In the genomic region with DNA sequence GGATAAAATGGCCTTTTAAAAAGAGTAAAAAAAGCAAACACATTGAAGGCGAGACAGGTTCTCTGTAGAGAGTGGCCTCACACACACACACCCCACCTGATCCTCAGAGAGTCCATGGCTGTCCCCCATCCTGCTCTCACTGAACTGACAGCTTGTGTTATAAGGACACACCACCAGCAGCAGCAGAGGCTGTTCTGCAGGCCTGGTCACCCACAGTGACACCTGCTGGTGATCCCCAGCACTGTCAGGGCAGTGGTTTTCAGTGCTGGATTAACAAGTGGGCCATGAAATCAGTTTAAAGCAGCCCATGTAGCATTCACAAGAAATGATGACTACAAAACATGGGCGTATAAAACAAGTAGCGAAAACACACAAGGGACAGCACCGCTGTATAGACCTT, we compare ENCODE assay signal across 8 mouse cellular contexts. TPM values are rescaled to one million over a fixed set of nuclear protein-coding genes. Genes with fewer than 3 reads are reported as not detected.
A peak's percentile ranks its signal among the peaks of the same experiment; 100 is the strongest.
DNase-seq lines count a peak whose midpoint lies in the region; ATAC-seq lines count a peak whose summit lies in the region.

No protein-coding gene starts in this region.

- H3K4me1 ChIP-seq in liver, embryonic 12.5 days: no peaks in the 10 kb centered on the region
- H3K4me1 ChIP-seq in midbrain, embryonic 12.5 days: no peaks in the 10 kb centered on the region

- no peak overlapping the region for H3K4me2 ChIP-seq in liver, embryonic 12.5 days
- no peak overlapping the region for H3K4me2 ChIP-seq in midbrain, embryonic 12.5 days (replicated peaks)

- H3K27ac ChIP-seq in liver, embryonic 12.5 days: no peak overlapping the region
- no peak overlapping the region for H3K27ac ChIP-seq in midbrain, embryonic 12.5 days (replicated peaks)

- no peaks in the 10 kb centered on the region for H3K27me3 ChIP-seq in liver, embryonic 12.5 days (replicated peaks)
- H3K27me3 ChIP-seq in midbrain, embryonic 12.5 days: no peaks in the 10 kb centered on the region

- peak; percentile 55 for DNase-seq in liver
- DNase-seq in cerebellum, postnatal 14 days: peak; percentile 87
- peak; percentile 74 for DNase-seq in gastrocnemius, adult 18-20 months (ENCODE audit: low spot score)
- peak; percentile 57 for DNase-seq in induced T-regulatory cell, adult 2 months (ENCODE audit: low read depth)
- peak; percentile 63 to 65 for DNase-seq in left cerebral cortex, postnatal 14 days (ENCODE audit: low spot score in 2 of 2)
- DNase-seq in right cerebral cortex, postnatal 4 days: peak; percentile 58

- 57% methylated on average over 4 of the region's 4 CpGs for WGBS in liver, embryonic 12.5 days (ENCODE audit: insufficient replicate concordance)
- WGBS in midbrain, embryonic 12.5 days: 69% methylated on average over 4 of the region's 4 CpGs

- no peaks in the 10 kb centered on the region for H3K36me3 ChIP-seq in liver, embryonic 12.5 days
- no peaks in the 10 kb centered on the region for H3K36me3 ChIP-seq in midbrain, embryonic 12.5 days

- no peak overlapping the region for H3K4me3 ChIP-seq in liver, embryonic 12.5 days
- no peak overlapping the region for H3K4me3 ChIP-seq in midbrain, embryonic 12.5 days

- no peak overlapping the region for H3K9ac ChIP-seq in liver, embryonic 12.5 days
- no peak overlapping the region for H3K9ac ChIP-seq in midbrain, embryonic 12.5 days (replicated peaks)

- ATAC-seq in liver, embryonic 12.5 days: no peak; the same call in 1 of the 2 replicates
- peak; percentile 79 for ATAC-seq in midbrain, embryonic 12.5 days (ENCODE audit: low FRiP score, low read depth)

- no peaks in the 10 kb centered on the region for H3K9me3 ChIP-seq in liver, embryonic 12.5 days (replicated peaks)
- H3K9me3 ChIP-seq in midbrain, embryonic 12.5 days: no peaks in the 10 kb centered on the region

- intact Hi-C loops in left cerebral cortex, postnatal 14 days (cut with DNase I): no loop called here

RNA-seq across cellular contexts. Expression of gene Pja2, which starts 43.6 kb away (rescaled TPM):
- 21.8 and 24.0 TPM in 2 replicates for polyA plus RNA-seq in liver, embryonic 12.5 days (2016; fragmentation: Nextera tagmentation; extraction: Ambion mirVana)
- 100 to 1,000 TPM; 102 to 118 TPM for total RNA-seq in gastrocnemius, adult 18-20 months (2021)
- 100 to 1,000 TPM; 389 to 398 TPM for total RNA-seq in left cerebral cortex, postnatal 14 days (2021)
- 88.4 and 99.8 TPM in 2 replicates for polyA plus RNA-seq in midbrain, embryonic 12.5 days (2016; fragmentation: Nextera tagmentation; extraction: Ambion mirVana)
